Mouse (Mus musculus): ENCODE data around the gene Olfr826.
"Not testable (repeated sequence)": the region's sequence is repeated elsewhere in the genome, so short reads cannot be mapped to it uniquely, and the experiment has no call there.

Olfr826 gene

DNA sequence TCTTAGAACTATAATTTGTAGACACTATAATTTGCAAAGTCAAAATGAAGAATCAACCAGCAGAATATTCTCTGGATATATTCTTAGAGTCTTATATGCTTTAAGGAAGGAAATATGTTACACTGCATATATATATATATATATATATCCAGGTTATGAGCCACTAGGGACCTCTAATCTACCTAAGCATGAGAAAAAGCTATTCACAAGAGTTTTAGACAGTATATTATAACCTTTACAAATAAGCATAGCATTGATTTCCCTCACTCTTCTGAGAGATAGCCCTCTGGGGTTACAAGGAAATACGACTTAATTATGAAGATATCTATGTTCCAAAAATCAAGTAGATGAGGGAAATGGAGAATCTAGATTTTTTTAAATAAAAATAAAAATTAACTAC is at the start of gene Olfr826:
Gene Olfr826, minus strand, starts transcription at position 101 of the 400 bp plus-strand sequence.
- no peak for DNase-seq

DNA sequence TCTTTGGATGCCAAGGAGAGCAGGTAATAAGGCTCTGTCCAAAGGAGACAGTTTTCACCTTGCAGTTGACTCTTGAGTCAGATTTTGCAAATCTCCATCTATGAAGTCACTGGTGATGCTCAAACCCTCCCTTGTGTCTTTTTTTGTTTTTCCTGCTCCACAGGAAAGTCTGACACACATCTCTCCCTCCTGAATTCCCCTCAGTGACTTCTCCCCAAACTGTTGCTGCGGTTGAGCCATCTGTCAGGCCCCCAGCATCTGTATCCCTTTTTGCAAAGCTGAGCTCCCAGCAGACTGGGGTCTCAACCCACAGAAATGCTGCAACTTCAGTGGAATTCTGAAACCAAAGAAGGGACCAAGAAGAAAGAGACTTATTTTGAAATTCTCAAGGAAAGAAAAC is 48.1 kb upstream of the Olfr826 start:
- DNase-seq: no peak

DNA sequence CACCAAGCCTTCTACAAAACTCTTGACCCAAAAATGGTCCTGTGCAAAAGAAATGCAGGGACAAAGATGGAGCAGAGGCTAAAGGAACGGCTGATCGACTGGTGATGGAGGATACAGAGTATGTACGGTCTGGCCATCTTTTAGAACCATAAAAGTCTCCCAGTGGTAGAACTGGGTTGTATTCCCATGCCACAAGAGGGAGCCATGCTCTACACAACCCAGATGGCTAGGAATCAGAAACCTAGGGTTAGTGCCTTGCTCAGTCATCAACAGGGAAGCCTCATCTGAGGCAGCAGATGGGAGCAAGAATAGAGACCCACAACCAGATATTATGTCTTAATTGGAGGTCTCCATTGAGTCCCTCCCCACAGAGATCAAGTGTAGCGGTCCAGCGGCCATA is 45.6 kb upstream of the Olfr826 start:
- no peak for DNase-seq

DNA sequence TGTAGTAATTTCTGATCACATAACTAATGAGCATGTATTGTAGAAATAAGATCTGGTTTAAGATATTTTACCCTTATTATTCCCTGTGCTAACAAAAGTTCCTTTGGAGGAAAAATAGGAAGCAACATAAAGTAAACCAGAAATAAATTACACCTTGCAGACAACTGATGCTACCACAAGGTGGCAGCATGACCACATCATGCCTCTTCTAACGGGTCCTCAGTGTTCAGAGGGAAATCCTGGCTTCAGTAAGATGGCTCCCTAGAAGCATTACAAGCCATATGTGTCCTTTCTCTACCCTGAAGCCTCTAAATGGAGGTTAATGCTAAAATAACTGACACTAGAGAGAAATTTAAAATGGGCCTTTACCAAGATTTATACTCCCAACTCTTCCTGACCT is 44.3 kb upstream of the Olfr826 start:
- peak in 1 of 2 experiments; percentile 33 for DNase-seq

DNA sequence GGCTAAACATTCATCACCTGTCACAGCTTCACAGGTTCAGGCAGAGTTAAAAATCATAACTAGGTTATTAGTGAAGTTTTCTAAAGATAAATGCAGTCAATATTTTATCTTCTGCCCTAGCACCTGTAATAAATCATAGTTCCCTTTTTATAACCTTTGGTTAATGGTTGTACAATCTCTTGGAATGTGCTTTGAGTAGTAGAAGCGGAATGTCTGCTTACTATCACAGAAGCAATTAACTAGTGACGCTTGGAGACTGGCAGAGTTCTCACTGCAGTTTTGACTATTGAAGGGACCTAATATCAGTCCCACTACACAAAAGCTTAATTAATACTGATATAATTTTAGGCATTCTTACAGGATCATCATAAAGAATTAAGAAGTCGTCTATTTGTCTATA is 41.0 kb upstream of the Olfr826 start:
- DNase-seq: no peak

DNA sequence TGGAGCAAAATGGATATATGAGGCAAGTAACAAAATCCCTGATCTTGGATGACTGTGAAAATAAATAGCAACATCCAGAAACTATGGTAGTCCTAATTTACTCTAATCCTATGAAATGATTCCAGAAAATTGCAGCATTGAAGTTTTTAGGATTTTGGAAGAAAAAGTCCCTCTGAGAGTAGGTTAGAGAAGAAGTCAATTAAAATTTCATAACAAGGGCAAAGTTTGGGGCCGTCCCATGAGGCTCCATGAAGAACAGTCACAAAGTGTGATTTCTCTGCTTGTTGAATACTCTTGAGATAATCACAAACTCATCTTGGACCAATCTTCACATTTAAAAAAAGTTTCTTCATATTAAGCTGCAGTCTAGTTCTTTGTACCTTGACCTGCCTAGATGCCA is 30.3 kb upstream of the Olfr826 start, which contains the start of gene Olfr827:
Gene Olfr827, minus strand, starts transcription at position 101 of the 400 bp plus-strand sequence.
- DNase-seq: no peak

DNA sequence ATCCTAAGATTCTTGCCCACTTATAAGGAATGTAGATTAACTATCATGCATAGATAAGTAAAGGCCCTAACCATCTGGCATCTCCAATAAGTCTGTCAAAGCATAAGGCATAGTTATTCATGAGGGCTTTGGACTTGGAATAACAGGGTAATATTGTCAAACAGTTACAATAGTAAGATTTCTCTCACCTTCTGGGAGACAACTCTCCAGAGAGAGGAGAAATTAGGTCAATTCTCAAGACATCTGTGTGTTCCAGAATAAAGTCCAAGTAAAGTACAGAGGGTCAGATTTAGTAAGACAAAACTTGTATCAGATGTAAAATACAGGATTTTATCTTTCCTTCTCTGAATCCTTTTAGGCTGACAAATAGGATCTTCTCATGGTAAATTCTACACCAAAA is 17.3 kb downstream of the Olfr826 start, which contains the start of gene Olfr825:
Gene Olfr825, minus strand, starts transcription at position 101 of the 400 bp plus-strand sequence.
- DNase-seq: no peak

DNA sequence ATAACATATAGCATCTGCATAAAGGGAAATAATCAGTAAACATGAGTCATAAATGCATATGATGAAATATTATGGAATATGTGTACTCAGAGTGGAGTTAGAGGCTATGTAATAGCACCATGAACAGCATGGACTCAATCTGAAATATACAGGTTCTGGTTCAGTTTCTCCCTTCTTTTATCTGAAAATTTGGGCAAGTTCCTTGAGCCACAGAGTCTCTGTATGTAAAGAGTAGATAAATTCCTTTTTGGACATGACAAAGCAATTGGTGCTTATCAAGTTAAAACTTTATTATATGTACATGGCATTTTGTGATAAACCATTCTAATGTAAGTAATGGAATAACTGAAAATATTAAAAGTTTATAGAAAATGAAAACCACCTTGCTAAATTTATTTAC is 18.8 kb downstream of the Olfr826 start:
- DNase-seq: no peak

DNA sequence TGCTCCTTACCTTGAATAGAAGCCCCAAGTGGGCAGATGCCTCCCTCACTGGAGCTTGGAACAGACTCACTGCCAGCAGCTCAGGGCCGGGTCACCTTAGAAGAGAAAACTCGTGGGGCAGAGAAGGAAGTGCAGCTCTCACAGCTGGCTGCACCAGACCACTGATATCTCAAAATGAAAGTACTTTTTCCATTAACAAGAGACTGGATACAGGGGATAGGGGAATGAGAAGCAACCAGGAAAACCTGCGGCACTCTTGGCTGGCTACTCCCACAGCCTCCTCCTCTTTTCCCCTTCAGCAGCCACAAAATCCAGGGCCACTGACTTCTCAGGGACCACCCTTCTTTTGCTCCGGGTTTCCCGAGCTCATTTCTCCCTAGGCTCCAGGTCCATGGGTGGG is 39.9 kb downstream of the Olfr826 start:
- DNase-seq: no peak

DNA sequence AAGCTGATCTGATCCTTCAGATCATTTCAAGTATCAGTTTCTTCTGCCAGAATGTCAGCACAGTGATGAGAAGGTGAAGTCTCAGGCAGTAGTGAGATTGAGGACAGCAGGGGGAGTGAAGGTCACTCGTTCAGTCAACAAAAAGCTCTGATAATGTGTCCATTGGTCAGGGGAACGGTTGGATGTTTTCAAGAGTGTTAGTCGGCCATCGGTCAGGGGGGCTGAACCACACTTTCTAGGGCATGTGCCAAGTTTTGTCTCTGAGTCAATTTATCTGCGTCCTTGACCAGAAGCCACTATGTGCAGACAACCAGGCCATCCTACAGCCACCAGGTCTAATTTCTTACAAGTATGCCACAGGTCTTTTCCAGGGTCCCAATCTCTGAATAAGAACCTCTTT is 41.5 kb downstream of the Olfr826 start:
- DNase-seq: not testable (repeated sequence)

DNA sequence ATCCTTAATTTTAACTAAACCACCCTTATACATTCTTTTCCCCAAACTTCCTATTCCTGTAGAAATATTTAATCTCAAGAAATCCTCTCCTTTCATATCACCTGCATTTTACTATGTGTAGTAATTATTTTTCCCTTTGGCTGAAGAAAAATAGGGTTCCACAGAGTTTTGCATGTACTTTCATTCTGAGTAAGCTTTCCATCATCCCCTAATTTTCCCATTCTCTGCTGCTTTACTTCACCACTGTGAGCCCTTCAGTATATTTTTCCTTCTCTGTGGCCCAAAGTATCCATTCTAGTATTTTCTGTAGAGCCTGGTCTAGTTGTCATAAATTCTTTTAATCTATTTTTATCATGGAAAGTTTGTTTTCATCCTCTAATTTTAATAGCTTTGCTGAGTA is 49.2 kb downstream of the Olfr826 start:
- DNase-seq: no peak

DNA sequence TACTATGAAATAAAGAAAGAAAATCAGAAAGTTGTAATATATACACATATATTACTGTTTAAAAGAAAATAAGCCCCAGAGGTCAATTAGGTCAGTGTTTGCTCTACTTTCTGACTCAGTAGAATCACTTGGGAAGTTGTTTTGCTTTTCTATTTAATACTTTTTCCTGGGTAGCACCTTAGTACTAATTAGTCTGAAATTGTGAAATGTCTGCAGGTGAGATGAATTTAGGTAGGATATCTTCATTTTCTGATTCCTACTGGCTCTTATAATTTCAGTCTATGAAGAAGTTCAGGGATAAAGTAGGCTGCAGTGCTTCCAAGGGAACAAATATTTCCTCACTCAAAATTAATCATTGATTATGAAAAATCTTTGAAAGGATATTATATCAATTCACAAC is 54.1 kb downstream of the Olfr826 start, which contains the start of gene Olfr824:
Gene Olfr824, minus strand, starts transcription at position 101 of the 400 bp plus-strand sequence.
- DNase-seq: not testable (repeated sequence)
